Mouse (Mus musculus) heart, embryonic 16.5 days (tissue): ENCODE data around the gene Timeless. TPM values are rescaled to one million over a fixed set of nuclear protein-coding genes. Genes with fewer than 3 reads are reported as not detected.

Experiments used
- ATAC-seq: fragments of 200-750 bp; cut with Nextera tagmentation; replicated peaks from 2 replicates; pipeline ENCODE4 v1.8.0; 2017; ENCODE audit warnings: moderate number of reproducible peaks; ENCODE audit not compliant: insufficient read depth, low FRiP score; ENCODE audit errors: extremely low read depth
- H3K27ac ChIP-seq: fragments of 300-500 bp; sonication (generic); 2 replicates; pipeline ENCODE4 v1.5.1; 2014; ENCODE audit warnings: mild to moderate bottlenecking, low read length, control low read depth, moderate library complexity
- H3K27me3 ChIP-seq: fragments of 300-500 bp; sonication (generic); 2 replicates; pipeline ENCODE4 v1.6.1; 2014; ENCODE audit warnings: low read length, mixed read lengths; ENCODE audit not compliant: control insufficient read depth, insufficient read depth
- H3K36me3 ChIP-seq: fragments of 300-500 bp; sonication (generic); 2 replicates; pipeline ENCODE4 v1.6.1; 2014; ENCODE audit not compliant: control insufficient read depth, insufficient read depth
- H3K4me1 ChIP-seq: fragments of 300-500 bp; sonication (generic); 2 replicates; pipeline ENCODE4 v1.6.1; 2014; ENCODE audit warnings: low read length, mixed read lengths; ENCODE audit not compliant: control insufficient read depth, insufficient read depth
- H3K4me2 ChIP-seq: fragments of 300-500 bp; sonication (generic); 2 replicates; pipeline ENCODE4 v1.6.1; 2014; ENCODE audit warnings: low read depth, mild to moderate bottlenecking, control low read depth, low read length
- H3K4me3 ChIP-seq: fragments of 300-500 bp; sonication (generic); 2 replicates; pipeline ENCODE4 v1.5.1; 2014; ENCODE audit warnings: mild to moderate bottlenecking, control low read depth, low read length
- H3K9ac ChIP-seq: fragments of 300-500 bp; sonication (generic); 2 replicates; pipeline ENCODE4 v1.6.1; 2014; ENCODE audit warnings: low read length, control low read depth
- H3K9me3 ChIP-seq: fragments of 300-500 bp; sonication (generic); replicated peaks from 2 replicates; pipeline ENCODE4 v1.6.1; 2016; ENCODE audit warnings: low read length; ENCODE audit not compliant: control insufficient read depth
- WGBS: fragments of 180-500 bp; shearing (Covaris S2); extraction: QIAGEN DNeasy Blood & Tissue Kit; methylation state at CpG from one replicate; pipeline ENCODE4 v1.1.7; 2014; 5-methylcytosine and 5-hydroxymethylcytosine counted together
- polyA plus RNA-seq: library from polyadenylated mRNA; unstranded; fragments of >200 nt; fragmentation: Nextera tagmentation; extraction: Ambion mirVana; gene quantifications from 2 replicates; pipeline ENCODE4 v1.2.1, GENCODE M21; 2015

Gene Timeless
- polyA plus RNA-seq, 1 experiment from 2014 or later: 30.4 TPM

GRCm38 (mm10) chr10:128193113-128193512 is 38.8 kb upstream of the Timeless start:
- Histone ChIP-seq H3K4me3 (no peak overlapping the region), H3K4me1 (peaks cover 4% of the 10 kb centered on the region; the same call in 1 of the 2 replicates), H3K9ac (no peak overlapping the region), H3K27ac (no peak overlapping the region), H3K36me3 (no peaks in the 10 kb centered on the region), H3K27me3 (peaks cover 11% of the 10 kb centered on the region), H3K9me3 (no peaks in the 10 kb centered on the region), H3K4me2 (no peak overlapping the region)
- ATAC-seq: no peak
- WGBS: 90% methylated on average over 6 of the region's 6 CpGs

- WGBS: under 1% methylated on average over 46 of the region's 46 CpGs
- H3K4me1 ChIP-seq: 0 out of 2 replicates have a peak, but pooled peaks cover 4% of the 10 kb centered on the region
- peaks cover 11% of the 10 kb centered on the region for H3K27me3 ChIP-seq
- no peaks in the 10 kb centered on the region for H3K9me3 ChIP-seq
- peak within 1 kb of the TSS; percentile 58 for H3K27ac ChIP-seq
- peak within 1 kb of the TSS; percentile 100 for H3K4me2 ChIP-seq
- no peaks in the 10 kb centered on the region for H3K36me3 ChIP-seq
- peak within 1 kb of the TSS; percentile 81 for H3K4me3 ChIP-seq
- ATAC-seq: peak; percentile 96
- H3K9ac ChIP-seq: peak within 1 kb of the TSS; percentile 81
Observed at GRCm38 (mm10) chr10:128194024-128194550, 37.8 kb upstream of the Timeless start, which contains the start of gene Gls2. Gene Gls2, plus strand, starts transcription at chr10:128194457.

GRCm38 (mm10) chr10:128194551-128195461 is 37.1 kb upstream of the Timeless start:
- H3K9me3 ChIP-seq: no peaks in the 10 kb centered on the region
- no peaks in the 10 kb centered on the region for H3K36me3 ChIP-seq
- H3K4me1 ChIP-seq: 0 out of 2 replicates have a peak, but pooled peaks cover 4% of the 10 kb centered on the region
- 1% methylated on average over 61 of the region's 79 CpGs for WGBS
- peak overlapping the region; percentile 81 for H3K4me3 ChIP-seq
- peaks cover 11% of the 10 kb centered on the region for H3K27me3 ChIP-seq
- H3K9ac ChIP-seq: peak overlapping the region; percentile 81
- peak; percentile 85 for ATAC-seq
- H3K4me2 ChIP-seq: peak overlapping the region; percentile 100
- H3K27ac ChIP-seq: no peak overlapping the region; the same call in 1 of the 2 replicates

DNA sequence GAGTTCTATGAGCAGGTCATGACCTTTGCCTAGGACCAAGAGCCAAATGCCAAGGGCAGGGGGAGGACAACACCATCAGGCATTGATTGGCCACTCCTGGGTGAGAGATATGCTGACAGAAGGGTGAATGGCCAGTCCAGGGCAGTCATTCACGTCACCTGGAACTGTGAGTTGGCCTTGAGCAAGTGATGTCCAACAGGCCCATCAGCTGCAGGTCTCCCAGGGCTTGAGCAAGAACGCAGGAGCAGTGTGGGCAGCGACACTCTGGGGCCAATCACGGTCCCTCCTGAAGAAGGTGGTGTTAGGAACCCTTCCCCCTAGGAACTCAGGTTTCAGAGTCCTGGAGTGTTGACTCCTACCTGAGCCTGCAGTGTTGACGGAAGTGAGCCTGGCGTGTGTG is 30.0 kb upstream of the Timeless start:
- no peak for ATAC-seq
- Histone ChIP-seq H3K27ac (no peak overlapping the region), H3K9me3 (no peaks in the 10 kb centered on the region), H3K4me2 (no peak overlapping the region), H3K4me1 (no peaks in the 10 kb centered on the region), H3K9ac (no peak overlapping the region), H3K36me3 (no peaks in the 10 kb centered on the region), H3K4me3 (no peak overlapping the region), H3K27me3 (no peaks in the 10 kb centered on the region)
- 62% methylated on average over 6 of the region's 6 CpGs for WGBS

DNA sequence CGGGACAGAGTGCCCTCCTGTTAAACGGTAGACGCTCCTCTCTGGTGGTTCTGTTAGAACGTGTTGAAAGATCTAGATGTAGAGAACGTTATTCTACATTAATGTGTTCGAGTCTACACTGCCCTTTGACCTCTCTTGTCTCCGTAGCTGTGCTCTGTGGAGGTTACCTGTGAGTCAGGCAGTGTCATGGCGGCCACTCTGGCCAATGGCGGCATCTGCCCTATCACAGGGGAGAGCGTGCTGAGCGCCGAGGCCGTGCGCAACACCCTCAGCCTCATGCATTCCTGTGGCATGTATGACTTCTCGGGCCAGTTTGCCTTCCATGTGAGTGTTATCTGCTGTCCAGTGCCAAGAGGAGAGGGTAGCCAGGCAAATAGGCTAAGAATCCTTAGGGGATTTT is 26.9 kb upstream of the Timeless start:
- Histone ChIP-seq H3K36me3 (no peaks in the 10 kb centered on the region), H3K27me3 (no peaks in the 10 kb centered on the region), H3K27ac (no peak overlapping the region), H3K9ac (no peak overlapping the region), H3K9me3 (no peaks in the 10 kb centered on the region), H3K4me1 (no peaks in the 10 kb centered on the region), H3K4me2 (no peak overlapping the region), H3K4me3 (no peak overlapping the region)
- no peak for ATAC-seq
- WGBS: 81% methylated on average over 15 of the region's 15 CpGs

DNA sequence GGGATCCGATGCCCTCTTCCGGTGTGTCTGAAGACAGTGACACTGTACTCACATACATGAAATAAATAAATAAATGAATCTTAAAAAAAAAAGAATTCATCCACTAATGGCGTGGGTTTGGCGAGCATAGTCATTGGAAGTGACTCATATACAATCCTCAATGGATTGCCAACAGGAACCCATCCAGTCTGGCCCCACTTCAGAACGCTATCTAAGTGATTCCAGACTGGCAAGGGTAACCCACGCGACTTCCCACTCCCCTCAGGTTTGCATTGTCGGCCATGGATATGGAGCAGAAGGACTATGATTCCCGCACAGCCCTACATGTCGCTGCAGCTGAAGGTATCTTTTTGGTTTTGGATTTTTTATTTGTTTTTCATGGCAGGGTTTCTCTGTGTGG is 23.5 kb upstream of the Timeless start:
- WGBS: 86% methylated on average over 10 of the region's 10 CpGs

GRCm38 (mm10) chr10:128209311-128210009 is 22.4 kb upstream of the Timeless start:
- Histone ChIP-seq H3K27me3 (0 out of 2 replicates have a peak, but pooled peaks cover 3% of the 10 kb centered on the region), H3K4me1 (peaks cover 7% of the 10 kb centered on the region)
- WGBS: 93% methylated on average over 11 of the region's 11 CpGs

More for the DNA sequence above, 23.5 kb upstream of the Timeless start:
- no peak overlapping the region for H3K4me2 ChIP-seq
- ATAC-seq: no peak
- H3K9me3 ChIP-seq: no peaks in the 10 kb centered on the region
- H3K27ac ChIP-seq: no peak overlapping the region
- no peak overlapping the region for H3K4me3 ChIP-seq
- H3K4me1 ChIP-seq: peaks cover 7% of the 10 kb centered on the region
- H3K36me3 ChIP-seq: no peaks in the 10 kb centered on the region
- no peak overlapping the region for H3K9ac ChIP-seq
- no peaks in the 10 kb centered on the region for H3K27me3 ChIP-seq

GRCm38 (mm10) chr10:128210131-128210530 is 21.7 kb upstream of the Timeless start:
- Histone ChIP-seq H3K4me3 (no peak overlapping the region), H3K4me2 (no peak overlapping the region), H3K27me3 (0 out of 2 replicates have a peak, but pooled peaks cover 3% of the 10 kb centered on the region), H3K4me1 (peaks cover 7% of the 10 kb centered on the region), H3K9ac (no peak overlapping the region), H3K27ac (no peak overlapping the region), H3K9me3 (no peaks in the 10 kb centered on the region), H3K36me3 (no peaks in the 10 kb centered on the region)
- ATAC-seq: no peak
- WGBS: 90% methylated on average over 2 of the region's 2 CpGs

More at GRCm38 (mm10) chr10:128209311-128210009, 22.4 kb upstream of the Timeless start:
- no peaks in the 10 kb centered on the region for H3K9me3 ChIP-seq
- no peak overlapping the region for H3K4me2 ChIP-seq
- H3K9ac ChIP-seq: no peak overlapping the region
- H3K27ac ChIP-seq: no peak overlapping the region
- no peak for ATAC-seq
- no peak overlapping the region for H3K4me3 ChIP-seq
- H3K36me3 ChIP-seq: no peaks in the 10 kb centered on the region
